Mouse (Mus musculus): ENCODE results near the gene Ddn. TPM values are rescaled to one million over a fixed set of nuclear protein-coding genes. Genes with fewer than 3 reads are reported as not detected.

Ddn gene
- 1.8 and 2.2 TPM in 2 replicates for polyA plus RNA-seq (2012; rRNA removed)

- TF ChIP-seq CTCF (IDR thresholded peaks at IDR 0.05; ENCODE audit: borderline replicate concordance, extremely low read depth, insufficient read depth, insufficient read length) (no peak), POLR2A (IDR thresholded peaks at IDR 0.05; ENCODE audit: borderline replicate concordance, extremely low read depth, insufficient read depth, insufficient read length, poor library complexity, severe bottlenecking) (no peak)
Measured at GRCm38 (mm10) chr15:98809390-98809789, at the start of gene Ddn. TSS of gene Ddn (minus strand) at chr15:98809490.

GRCm38 (mm10) chr15:98854214-98854613, 44.9 kb upstream of the Ddn start:
- DNase-seq (ENCODE audit: low read depth), result no peak
- TF ChIP-seq CTCF (IDR thresholded peaks at IDR 0.05; ENCODE audit: borderline replicate concordance, extremely low read depth, insufficient read depth, insufficient read length) (no peak), POLR2A (IDR thresholded peaks at IDR 0.05; ENCODE audit: borderline replicate concordance, extremely low read depth, insufficient read depth, insufficient read length, poor library complexity, severe bottlenecking) (no peak)

More at GRCm38 (mm10) chr15:98809390-98809789, at the start of gene Ddn:
- DNase-seq (ENCODE audit: low read depth), result no peak

GRCm38 (mm10) chr15:98853161-98853937, 44.1 kb upstream of the Ddn start:
- TF ChIP-seq CTCF (IDR thresholded peaks at IDR 0.05; ENCODE audit: borderline replicate concordance, extremely low read depth, insufficient read depth, insufficient read length), result no peak
- no peak for TF ChIP-seq POLR2A (IDR thresholded peaks at IDR 0.05; ENCODE audit: borderline replicate concordance, extremely low read depth, insufficient read depth, insufficient read length, poor library complexity, severe bottlenecking)
- DNase-seq (ENCODE audit: low read depth), result no peak

GRCm38 (mm10) chr15:98852733-98853132, 43.4 kb upstream of the Ddn start:
- no peak for DNase-seq (ENCODE audit: low read depth)
- TF ChIP-seq POLR2A (IDR thresholded peaks at IDR 0.05; ENCODE audit: borderline replicate concordance, extremely low read depth, insufficient read depth, insufficient read length, poor library complexity, severe bottlenecking) (no peak), CTCF (IDR thresholded peaks at IDR 0.05; ENCODE audit: borderline replicate concordance, extremely low read depth, insufficient read depth, insufficient read length) (no peak)

DNA sequence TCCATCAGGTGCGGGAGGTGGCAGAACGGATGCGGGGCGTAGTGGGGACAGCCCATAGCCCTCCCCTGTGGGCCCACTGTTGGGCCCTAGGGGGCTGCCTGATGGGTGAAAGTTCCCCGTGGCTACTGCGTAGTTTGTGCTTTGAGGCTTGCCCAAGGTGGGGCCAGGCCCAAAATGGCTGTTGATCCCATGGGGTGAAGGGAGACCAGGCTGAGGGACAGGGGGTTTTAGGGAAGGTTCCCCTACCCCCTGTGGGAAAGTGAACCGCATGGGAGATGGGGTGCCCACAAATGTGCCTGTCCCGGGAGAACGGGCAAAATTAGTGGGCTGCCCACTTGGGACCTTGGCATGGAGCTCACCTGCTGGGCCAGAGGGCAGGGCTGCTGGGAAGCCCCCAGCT, 42.8 kb upstream of the Ddn start:
- TF ChIP-seq CTCF (IDR thresholded peaks at IDR 0.05; ENCODE audit: borderline replicate concordance, extremely low read depth, insufficient read depth, insufficient read length) (no peak), POLR2A (IDR thresholded peaks at IDR 0.05; ENCODE audit: borderline replicate concordance, extremely low read depth, insufficient read depth, insufficient read length, poor library complexity, severe bottlenecking) (no peak)
- no peak for DNase-seq (ENCODE audit: low read depth)

DNA sequence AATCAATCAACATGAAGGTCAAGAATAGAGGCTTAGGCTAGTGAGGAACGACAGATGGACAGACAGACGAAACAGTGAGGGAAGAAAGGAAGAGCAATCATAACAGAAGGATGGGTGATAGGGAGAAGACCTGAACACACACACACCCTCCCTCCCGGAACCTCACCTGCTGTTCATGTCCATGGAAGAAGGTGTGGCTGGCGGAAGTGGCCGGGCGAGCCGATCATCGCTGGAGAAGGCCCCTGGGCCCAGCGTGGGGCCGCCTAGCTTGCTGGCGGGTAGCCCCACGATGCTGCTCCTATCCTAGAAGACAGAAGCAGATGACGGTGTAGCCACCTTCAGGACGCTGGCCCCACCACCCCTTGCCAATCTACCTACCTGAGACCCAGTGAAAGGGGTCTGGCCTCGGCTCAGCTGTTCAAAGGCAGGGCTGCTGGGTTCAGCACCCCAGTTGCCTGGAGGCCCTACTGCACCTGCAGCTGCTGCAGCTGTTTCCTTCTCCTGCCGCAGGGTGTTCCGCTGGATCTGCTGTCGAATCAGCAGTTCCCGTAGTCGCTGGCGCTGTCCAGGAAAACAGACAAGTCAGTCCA, 42.0 kb upstream of the Ddn start:
- no peak for DNase-seq (ENCODE audit: low read depth)
- no peak for TF ChIP-seq CTCF (IDR thresholded peaks at IDR 0.05; ENCODE audit: borderline replicate concordance, extremely low read depth, insufficient read depth, insufficient read length)
- no peak for TF ChIP-seq POLR2A (IDR thresholded peaks at IDR 0.05; ENCODE audit: borderline replicate concordance, extremely low read depth, insufficient read depth, insufficient read length, poor library complexity, severe bottlenecking)

DNA sequence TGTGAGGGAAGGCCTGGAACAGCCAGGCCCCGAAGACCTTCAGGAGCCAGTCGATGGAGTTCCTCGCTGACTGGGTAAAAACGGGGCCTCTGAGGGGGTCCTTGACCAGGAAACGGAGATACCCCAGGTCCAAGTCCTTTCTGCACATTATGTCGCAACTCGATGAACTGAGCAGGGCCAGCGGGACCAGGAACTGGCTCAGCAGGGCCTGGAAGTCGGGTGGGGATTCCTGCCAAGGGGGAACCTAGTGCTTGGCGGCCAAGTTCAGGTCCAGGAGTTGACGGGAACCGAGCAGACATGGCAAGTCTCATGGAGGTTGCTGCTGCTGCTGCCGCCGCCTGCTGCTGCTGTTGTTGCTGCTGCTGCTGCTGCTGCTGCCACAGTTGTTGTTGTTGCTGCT, 41.4 kb upstream of the Ddn start:
- TF ChIP-seq CTCF (IDR thresholded peaks at IDR 0.05; ENCODE audit: borderline replicate concordance, extremely low read depth, insufficient read depth, insufficient read length) (no peak), POLR2A (IDR thresholded peaks at IDR 0.05; ENCODE audit: borderline replicate concordance, extremely low read depth, insufficient read depth, insufficient read length, poor library complexity, severe bottlenecking) (no peak)
- no peak for DNase-seq (ENCODE audit: low read depth)

DNA sequence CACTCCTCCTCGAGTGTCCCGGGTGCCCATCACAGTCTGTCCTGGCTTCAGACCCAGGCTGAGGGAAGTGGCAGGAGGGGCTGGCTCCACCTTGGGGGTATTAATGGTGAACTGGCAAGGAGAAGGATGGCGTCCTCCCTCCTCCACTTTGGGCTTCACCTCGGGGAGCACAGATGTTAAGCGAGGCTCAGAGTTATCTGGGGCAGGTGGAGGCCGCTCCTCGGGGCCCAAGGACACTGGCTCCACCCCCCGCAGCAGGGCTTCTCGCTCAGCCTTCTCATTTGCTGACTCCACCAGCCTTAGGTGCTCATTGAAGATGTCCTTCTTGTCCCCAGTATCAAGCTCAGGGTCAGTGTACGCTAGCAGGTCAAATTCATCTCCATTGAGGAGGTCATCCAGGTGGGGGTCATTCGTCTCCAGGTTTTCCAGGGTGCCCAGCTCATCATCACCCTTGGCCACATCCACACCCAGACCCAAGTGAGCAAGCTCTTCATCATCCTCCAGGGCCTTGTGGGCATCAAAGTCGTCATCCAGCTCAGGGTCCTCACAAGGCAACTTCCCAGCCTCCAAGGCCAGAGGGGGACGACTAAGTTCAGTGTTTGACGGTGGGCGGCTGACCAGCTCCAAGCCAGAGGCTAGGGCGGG, 40.8 kb upstream of the Ddn start:
- DNase-seq (ENCODE audit: low read depth), result no peak
- no peak for TF ChIP-seq CTCF (IDR thresholded peaks at IDR 0.05; ENCODE audit: borderline replicate concordance, extremely low read depth, insufficient read depth, insufficient read length)
- TF ChIP-seq POLR2A (IDR thresholded peaks at IDR 0.05; ENCODE audit: borderline replicate concordance, extremely low read depth, insufficient read depth, insufficient read length, poor library complexity, severe bottlenecking), result no peak

- TF ChIP-seq POLR2A (IDR thresholded peaks at IDR 0.05; ENCODE audit: borderline replicate concordance, extremely low read depth, insufficient read depth, insufficient read length, poor library complexity, severe bottlenecking) (no peak), CTCF (IDR thresholded peaks at IDR 0.05; ENCODE audit: borderline replicate concordance, extremely low read depth, insufficient read depth, insufficient read length) (no peak)
- DNase-seq (ENCODE audit: low read depth), result no peak
Measured at GRCm38 (mm10) chr15:98849165-98849564, 39.9 kb upstream of the Ddn start.

DNA sequence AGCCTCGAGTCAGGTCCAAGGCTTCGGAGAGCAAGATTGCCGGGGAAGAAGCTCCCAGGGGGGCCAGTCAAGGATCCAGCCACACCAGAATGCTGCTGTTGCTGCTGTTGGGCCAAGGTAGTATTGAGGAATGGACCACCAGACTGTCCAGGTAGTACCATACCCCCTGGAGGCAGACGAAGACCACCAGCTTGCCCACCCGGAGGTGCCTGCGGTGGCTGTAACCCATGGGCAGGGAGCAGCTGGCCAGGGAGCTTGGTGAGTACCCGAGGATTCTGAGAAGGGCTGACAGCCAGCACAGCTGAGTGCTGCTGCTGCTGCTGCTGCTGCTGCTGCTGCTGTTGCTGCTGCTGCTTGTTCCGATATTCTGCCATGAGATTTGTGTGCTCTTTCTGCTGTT, 36.9 kb upstream of the Ddn start:
- DNase-seq (ENCODE audit: low read depth), result no peak
- TF ChIP-seq CTCF (IDR thresholded peaks at IDR 0.05; ENCODE audit: borderline replicate concordance, extremely low read depth, insufficient read depth, insufficient read length) (no peak), POLR2A (IDR thresholded peaks at IDR 0.05; ENCODE audit: borderline replicate concordance, extremely low read depth, insufficient read depth, insufficient read length, poor library complexity, severe bottlenecking) (no peak)

DNA sequence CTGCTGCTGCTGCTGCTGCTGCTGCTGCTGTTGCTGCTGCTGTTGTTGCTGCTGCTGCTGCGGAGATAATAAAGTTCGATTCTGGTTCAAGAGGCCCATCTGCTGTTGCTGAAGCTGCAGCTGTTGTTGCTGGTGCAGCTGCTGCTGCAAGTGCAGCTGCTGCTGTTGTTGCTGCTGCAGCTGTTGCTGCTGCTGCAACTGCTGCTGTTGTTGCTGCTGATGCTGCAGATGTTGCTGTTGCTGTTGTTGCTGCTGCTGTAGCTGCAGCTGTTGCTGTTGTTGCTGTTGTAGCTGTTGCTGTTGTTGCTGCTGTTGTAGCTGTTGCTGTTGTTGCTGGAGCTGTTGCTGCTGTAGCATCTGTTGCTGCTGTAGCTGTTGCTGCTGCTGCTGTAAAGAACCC, 35.9 kb upstream of the Ddn start:
- no peak for DNase-seq (ENCODE audit: low read depth)
- TF ChIP-seq CTCF (IDR thresholded peaks at IDR 0.05; ENCODE audit: borderline replicate concordance, extremely low read depth, insufficient read depth, insufficient read length), result no peak
- no peak for TF ChIP-seq POLR2A (IDR thresholded peaks at IDR 0.05; ENCODE audit: borderline replicate concordance, extremely low read depth, insufficient read depth, insufficient read length, poor library complexity, severe bottlenecking)

Measured in brain, embryonic 14.5 days (tissue).